Mouse (Mus musculus) myocyte (in vitro differentiated cells): ENCODE data around the gene Syngr1.

ENCODE experiments used
- E2F4 ChIP-seq: IDR thresholded peaks from one replicate; pipeline ENCODE4 v1.6.1; 2011; ENCODE audit warnings: mild to moderate bottlenecking, control low read depth, moderate library complexity; ENCODE audit not compliant: insufficient read depth
- MAX ChIP-seq: IDR thresholded peaks from one replicate; pipeline ENCODE4 v1.6.1; 2011; ENCODE audit warnings: low read depth, mild to moderate bottlenecking, control low read depth
- POLR2A ChIP-seq: IDR thresholded peaks from one replicate; pipeline ENCODE4 v1.6.1; 2011; ENCODE audit warnings: low read depth, mild to moderate bottlenecking, control low read depth, moderate library complexity; ENCODE audit not compliant: insufficient read length
- POLR2AphosphoS2 ChIP-seq: IDR thresholded peaks from one replicate; pipeline ENCODE4 v1.6.1; 2011; ENCODE audit warnings: low read depth, control low read depth; ENCODE audit not compliant: insufficient read length
- SRF ChIP-seq: IDR thresholded peaks from one replicate; pipeline ENCODE4 v1.6.1; 2011; ENCODE audit warnings: low read depth; ENCODE audit not compliant: control insufficient read depth, insufficient read length

DNA sequence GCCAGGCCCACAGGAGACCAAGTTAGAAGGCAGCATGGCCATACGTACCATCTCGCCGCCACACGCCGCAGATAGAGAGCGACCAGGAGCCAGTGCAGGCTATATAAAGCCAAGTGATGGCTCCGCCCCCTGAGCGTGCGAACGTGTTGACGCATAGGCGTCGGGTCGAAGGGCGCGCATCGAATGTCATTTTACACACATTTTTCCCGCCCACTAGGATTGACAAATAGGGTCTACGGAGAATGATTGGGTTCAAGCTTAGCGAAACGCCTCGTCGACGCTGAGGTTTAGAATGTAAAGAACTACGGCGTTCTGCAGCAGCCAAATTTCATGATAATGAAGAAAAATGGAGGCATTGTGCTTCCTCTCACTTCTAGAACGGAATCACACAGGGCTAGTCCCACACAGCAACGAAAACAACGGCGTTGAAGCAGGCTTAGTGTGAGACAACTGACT lies 7.8 kb upstream of the Syngr1 start:
- TF ChIP-seq POLR2AphosphoS2 (peak; percentile 100), POLR2A (peak; percentile 99), MAX (peak; percentile 43), E2F4 (peak; percentile 83), SRF (peak; percentile 75)
